Mouse (Mus musculus) ES-E14 (cell line): ENCODE results near the gene Csnk1e.

Source experiments
- CHD2 ChIP-seq: IDR thresholded peaks from 2 replicates; pipeline ENCODE4 v1.6.1; 2014; ENCODE audit warnings: mild to moderate bottlenecking, low read depth, low read length, inconsistent platforms
- MAFK ChIP-seq: IDR thresholded peaks from 2 replicates; pipeline ENCODE4 v1.6.1; 2014; ENCODE audit warnings: mild to moderate bottlenecking, low read depth, low read length, inconsistent platforms; ENCODE audit not compliant: insufficient read depth
- ZC3H11A ChIP-seq: IDR thresholded peaks from 2 replicates; pipeline ENCODE4 v1.6.1; 2012; ENCODE audit warnings: low read depth, mild to moderate bottlenecking, inconsistent platforms, low read length, borderline replicate concordance
- ZNF384 ChIP-seq: IDR thresholded peaks from 2 replicates; pipeline ENCODE4 v1.6.1; 2012; ENCODE audit warnings: low read depth, low read length, inconsistent platforms

GRCm38 (mm10) chr15:79504707-79505452 lies 49.5 kb upstream of the Csnk1e start, which contains the start of gene Kcnj4:
- TF ChIP-seq MAFK, result no peak
- no peak for TF ChIP-seq ZNF384
- TF ChIP-seq ZC3H11A, result no peak
- TF ChIP-seq CHD2, result no peak
